8 mouse cellular contexts compared by ENCODE assay signal in the genomic region with DNA sequence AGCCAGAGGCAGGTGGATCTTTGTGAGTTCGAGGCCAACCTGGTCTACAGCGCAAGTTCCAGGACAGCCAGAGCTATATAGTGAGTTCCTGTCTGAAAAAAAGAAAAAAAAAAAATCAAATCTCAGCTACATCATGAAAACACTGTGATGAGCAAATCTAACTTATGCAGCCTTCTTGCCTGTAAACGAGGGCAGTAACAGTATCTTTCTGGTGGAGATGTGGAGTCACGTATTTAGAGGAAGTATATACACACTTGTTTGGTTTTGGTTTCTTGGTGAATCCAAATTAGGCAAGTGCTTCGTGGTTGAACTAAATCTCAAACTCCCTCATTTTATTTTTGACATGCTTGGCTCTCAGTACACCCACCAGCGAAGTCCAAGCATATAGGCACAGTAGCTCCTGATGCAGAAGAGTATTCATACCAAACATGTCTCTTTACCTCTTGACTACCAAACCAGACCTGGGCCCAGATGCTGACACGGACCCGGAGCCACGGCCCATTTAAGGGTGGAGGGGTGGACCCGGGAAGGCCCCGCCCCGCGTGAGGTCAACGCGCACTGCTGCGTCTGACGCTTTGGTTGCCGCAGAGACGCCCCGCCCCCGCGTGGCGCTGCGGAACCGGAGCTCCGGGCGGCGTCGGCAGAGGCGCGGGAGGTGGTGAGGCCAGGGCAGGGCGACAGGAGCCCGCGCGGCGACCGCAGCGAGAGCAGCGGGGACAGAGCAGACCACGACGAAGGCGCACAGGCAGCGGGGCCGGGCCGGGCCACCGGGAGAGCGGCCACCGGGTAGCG. TPM values are rescaled to one million over a fixed set of nuclear protein-coding genes. Genes with fewer than 3 reads are reported as not detected.
DNase-seq lines count a peak whose midpoint lies in the region; ATAC-seq and TF ChIP-seq lines count a peak whose summit lies in the region.

TSS of gene Pitpna (plus strand) at position 605 of the 792 bp plus-strand sequence.

- TF ChIP-seq CTCF in bone marrow macrophage, adult 2 months (IDR thresholded peaks at IDR 0.05; ENCODE audit: low read depth, low read length), result no peak
- no peak for TF ChIP-seq CTCF in embryonic fibroblast, embryonic 13.5 days (IDR thresholded peaks at IDR 0.05; ENCODE audit: borderline replicate concordance, insufficient read depth, low read length)

- ATAC-seq in kidney, embryonic 15.5 days (replicated peaks; ENCODE audit: low FRiP score), result peak; percentile 89
- ATAC-seq in monocyte, adult 5-6 weeks (replicated peaks; ENCODE audit: insufficient number of reproducible peaks, low FRiP score, low TSS enrichment, poor library complexity, severe bottlenecking), result peak; percentile 76

- H3K4me1 ChIP-seq in bone marrow macrophage, adult 2 months (ENCODE audit: control insufficient read depth, insufficient read depth, low read length), result peaks cover 61% of the 10 kb centered on the region
- H3K4me1 ChIP-seq in embryonic fibroblast, embryonic 13.5 days (ENCODE audit: control insufficient read depth, insufficient read depth, low read length), result peaks cover 5% of the 10 kb centered on the region
- peaks cover 29% of the 10 kb centered on the region for H3K4me1 ChIP-seq in heart, embryonic 10.5 days
- peaks cover 32% of the 10 kb centered on the region for H3K4me1 ChIP-seq in kidney, embryonic 15.5 days

- H3K9me3 ChIP-seq in heart, embryonic 10.5 days, result no peaks in the 10 kb centered on the region
- no peaks in the 10 kb centered on the region for H3K9me3 ChIP-seq in kidney, embryonic 15.5 days (replicated peaks)

- H3K27ac ChIP-seq in bone marrow macrophage, adult 2 months (ENCODE audit: insufficient read depth, low read depth, low read length), result peak within 1 kb of the TSS; percentile 63
- H3K27ac ChIP-seq in embryonic fibroblast, embryonic 13.5 days (ENCODE audit: insufficient read depth, low read length), result peak within 1 kb of the TSS; percentile 38; the same call in 1 of the 2 replicates
- H3K27ac ChIP-seq in heart, embryonic 10.5 days, result peak within 1 kb of the TSS; percentile 95
- peak within 1 kb of the TSS; percentile 90 for H3K27ac ChIP-seq in kidney, embryonic 15.5 days

- H3K9ac ChIP-seq in kidney, embryonic 15.5 days, result peak within 1 kb of the TSS; percentile 84

- peak; percentile 99 for DNase-seq in A20 (ENCODE audit: low read depth, low spot score)
- DNase-seq in heart, embryonic 10.5 days (ENCODE audit: low spot score), result peak; percentile 97
- peak; percentile 94 for DNase-seq in liver
- DNase-seq in spleen, postnatal 4 days (ENCODE audit: low spot score in 2 of 2), result peak; percentile 94 to 97

- peaks cover 18% of the 10 kb centered on the region for H3K36me3 ChIP-seq in heart, embryonic 10.5 days
- H3K36me3 ChIP-seq in kidney, embryonic 15.5 days, result peaks cover 16% of the 10 kb centered on the region

- no peak for TF ChIP-seq POLR2A in bone marrow macrophage, adult 2 months (IDR thresholded peaks at IDR 0.05; ENCODE audit: borderline replicate concordance, low read depth, low read length)
- TF ChIP-seq POLR2A in embryonic fibroblast, embryonic 13.5 days (IDR thresholded peaks at IDR 0.05; ENCODE audit: low read depth, low read length), result peak; percentile 84

- H3K4me2 ChIP-seq in kidney, embryonic 15.5 days, result peak within 1 kb of the TSS; percentile 79

- WGBS in heart, embryonic 10.5 days, result 5% methylated on average over 49 of the region's 49 CpGs
- WGBS in kidney, embryonic 15.5 days, result 5% methylated on average over 49 of the region's 49 CpGs

- H3K4me3 ChIP-seq in bone marrow macrophage, adult 2 months (ENCODE audit: insufficient read depth, low read length), result peak within 1 kb of the TSS; percentile 91
- peak within 1 kb of the TSS; percentile 88 for H3K4me3 ChIP-seq in embryonic fibroblast, embryonic 13.5 days (ENCODE audit: insufficient read depth, low read length)
- H3K4me3 ChIP-seq in heart, embryonic 10.5 days, result peak within 1 kb of the TSS; percentile 98
- H3K4me3 ChIP-seq in kidney, embryonic 15.5 days (replicated peaks), result peak within 1 kb of the TSS; percentile 74

- no peaks in the 10 kb centered on the region for H3K27me3 ChIP-seq in heart, embryonic 10.5 days (ENCODE audit: insufficient read depth, poor library complexity, severe bottlenecking)
- H3K27me3 ChIP-seq in kidney, embryonic 15.5 days, result no peaks in the 10 kb centered on the region

RNA-seq across cellular contexts. Expression of gene Pitpna, which starts in this region (rescaled TPM):
- 512 TPM in 2 replicates for polyA plus RNA-seq in bone marrow macrophage, adult 2 months (2012; ENCODE audit: insufficient read depth, insufficient read length, missing spikeins)
- 160 and 204 TPM in 2 replicates for polyA plus RNA-seq in embryonic fibroblast, embryonic 13.5 days (2011; ENCODE audit: insufficient read length, low read depth, missing spikeins)
- polyA plus RNA-seq in heart, embryonic 10.5 days (2016; fragmentation: Nextera tagmentation; extraction: Ambion mirVana), result 56.1 and 80.1 TPM in 2 replicates
- polyA plus RNA-seq in kidney, embryonic 15.5 days (2015; fragmentation: Nextera tagmentation; extraction: Ambion mirVana), result 77.6 and 83.5 TPM in 2 replicates
- total RNA-seq in monocyte, adult 5-6 weeks (2017), result 113 to 174 TPM (median 147 TPM) in 3 replicates

Comparison
In these comparisons a context has a peak if more than half of its experiments do, and no peak if none do; other contexts are left out.
1. Peak in every context shown above with its lines: DNase-seq, ATAC-seq, H3K4me3 ChIP-seq and H3K27ac ChIP-seq.
2. H3K27ac ChIP-seq: peak in every context shown above with its lines; median percentile 95 in heart, embryonic 10.5 days; 90 in kidney, embryonic 15.5 days; 63 in bone marrow macrophage, adult 2 months; 38 in embryonic fibroblast, embryonic 13.5 days.